Comparison of ENCODE assay signal across 10 mouse cellular contexts in genomic region chr3:105585734-105586159, GRCm38 (mm10).
DNase-seq lines count a peak whose midpoint lies in the region; ATAC-seq and TF ChIP-seq lines count a peak whose summit lies in the region.
"Had no signal": no experiment of that assay in that cellular context is flagged by ENCODE, and none has a peak within 500 bp of the region (broad histone marks: within the 10 kb centered on the region; RNA-seq: fewer than 3 reads in every experiment).

No protein-coding gene starts in this region.

- H3K4me1 ChIP-seq in hindbrain, postnatal 0 days (ENCODE audit: insufficient read depth, low read length): peaks cover 7% of the 10 kb centered on the region
- H3K4me1 ChIP-seq: limb, embryonic 15.5 days had no signal

- no peak overlapping the region for H3K9ac ChIP-seq in hindbrain, postnatal 0 days (replicated peaks; ENCODE audit: low read length)
- H3K9ac ChIP-seq: limb, embryonic 15.5 days had no signal

- peak; percentile 9 for DNase-seq in heart, postnatal 4 days
- DNase-seq in heart, adult 11 months: no peak
- peak; percentile 54 for DNase-seq in right cerebral cortex, postnatal 4 days
- DNase-seq in right cerebral cortex, postnatal 25 days: no peak
- peak; percentile 78 for DNase-seq in hindbrain, postnatal 0 days (ENCODE audit: low spot score)
- no peak for DNase-seq in urinary bladder, postnatal 4 days (ENCODE audit: low spot score in 2 of 2)
- no peak for DNase-seq in ovary, adult 18-20 months (ENCODE audit: low spot score)
- no peak for DNase-seq in left cerebral cortex, postnatal 36 days (ENCODE audit: low spot score in 2 of 2)
- DNase-seq: cerebellum, postnatal 36 days had no signal

- no peak overlapping the region for H3K4me3 ChIP-seq in hindbrain, postnatal 0 days (ENCODE audit: low read length)
- H3K4me3 ChIP-seq: limb, embryonic 15.5 days had no signal

- ATAC-seq in hindbrain, postnatal 0 days: peak; percentile 86

- H3K4me2 ChIP-seq in hindbrain, postnatal 0 days (ENCODE audit: low read depth, low read length): no peak overlapping the region
- H3K4me2 ChIP-seq: limb, embryonic 15.5 days had no signal

- TF ChIP-seq CTCF in hindbrain, postnatal 0 days (IDR thresholded peaks at IDR 0.05; ENCODE audit: low read depth): no peak

- no peaks in the 10 kb centered on the region for H3K9me3 ChIP-seq in hindbrain, postnatal 0 days (ENCODE audit: low read length)
- H3K9me3 ChIP-seq: limb, embryonic 15.5 days had no signal

- H3K27me3 ChIP-seq in hindbrain, postnatal 0 days (ENCODE audit: insufficient read depth, low read length): no peaks in the 10 kb centered on the region
- H3K27me3 ChIP-seq: limb, embryonic 15.5 days had no signal

- intact Hi-C loops in left cerebral cortex, postnatal 36 days (cut with DNase I): no loop called here

- 6% methylated on average over 4 of the region's 4 CpGs for WGBS in hindbrain, postnatal 0 days

- no peaks in the 10 kb centered on the region for H3K36me3 ChIP-seq in hindbrain, postnatal 0 days (ENCODE audit: insufficient read depth, low read length)
- H3K36me3 ChIP-seq: limb, embryonic 15.5 days had no signal

- H3K27ac ChIP-seq in hindbrain, postnatal 0 days: no peak overlapping the region; the same call in 1 of the 2 replicates
- H3K27ac ChIP-seq: limb, embryonic 15.5 days had no signal

Comparison
In these comparisons a context has a peak if more than half of its experiments do, and no peak if none do; other contexts are left out.
1. DNase-seq: peak in heart, postnatal 4 days (single experiment), right cerebral cortex, postnatal 4 days (single experiment) and hindbrain, postnatal 0 days (single experiment); none in heart, adult 11 months (single experiment), right cerebral cortex, postnatal 25 days (single experiment), urinary bladder, postnatal 4 days (0 of 2), ovary, adult 18-20 months (single experiment) and left cerebral cortex, postnatal 36 days (0 of 2).